Mouse (Mus musculus) adrenal gland, adult 18-20 months (tissue): Measurements from ENCODE around the gene Serpinb7. TPM values are rescaled to one million over a fixed set of nuclear protein-coding genes. Genes with fewer than 3 reads are reported as not detected.
A peak's percentile ranks its signal among the peaks of the same experiment; 100 is the strongest.

Experiments
- DNase-seq, 2 experiments: peaks; one replicate each; pipeline ENCODE4 v3.0.0; 2021 to 2022; ENCODE audit warnings: low spot score in 2 of 2
- long read RNA-seq, 2 experiments: library from polyadenylated mRNA; stranded (forward); transcript quantifications; one replicate each; pipeline ENCODE4 v2.0.0; 2021
- total RNA-seq, 2 experiments: library from RNA; stranded (reverse); gene quantifications; 1 replicate in 1 of 2; 2 replicates in 1 of 2; pipeline ENCODE4 v1.2.3; 2021

Serpinb7 gene
- not detected for total RNA-seq
- long read RNA-seq, experiment 1: 0 reads
- long read RNA-seq, experiment 2: 0 reads

DNA sequence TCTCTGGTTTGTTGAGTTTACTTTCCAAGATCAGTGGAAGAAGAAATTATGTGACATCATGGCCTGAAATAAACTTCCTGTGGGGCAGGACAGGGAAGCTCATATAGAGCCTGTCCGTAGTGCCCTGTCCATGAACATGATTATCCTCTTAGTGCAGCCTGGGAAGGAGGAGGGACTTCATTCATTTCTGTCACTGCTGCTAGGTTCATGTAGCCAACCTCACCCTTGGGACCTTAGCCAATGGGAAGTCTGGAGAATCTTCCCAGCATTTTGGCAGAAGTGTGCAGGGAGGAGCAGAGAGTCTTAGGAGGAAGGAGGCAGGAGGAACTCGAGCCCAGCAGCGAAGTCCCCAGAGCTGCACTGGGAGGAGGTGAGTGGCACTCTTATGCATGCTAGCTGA lies at the start of gene Serpinb7:
Gene Serpinb7 (plus strand): TSS at position 301 of the 400 bp plus-strand sequence.
- DNase-seq: no peak

DNA sequence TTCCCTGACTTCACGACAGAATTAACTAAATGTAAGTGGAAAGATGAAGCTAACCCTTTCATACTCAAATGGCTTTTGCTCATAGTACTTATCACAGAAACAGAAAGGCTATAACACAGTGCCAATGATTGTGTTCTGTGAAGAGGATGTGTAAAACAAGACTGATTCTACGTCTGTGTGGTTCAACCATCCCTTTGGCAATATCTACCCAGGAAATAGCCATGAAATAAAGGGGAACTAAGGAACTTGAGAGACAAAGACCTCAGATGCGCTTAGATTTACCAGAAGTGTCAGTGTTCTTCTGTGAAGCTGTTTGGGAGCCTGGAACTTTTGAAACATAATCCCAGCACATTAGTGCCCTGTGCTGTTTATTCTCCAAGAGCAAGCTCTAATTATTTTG lies 49.1 kb upstream of the Serpinb7 start:
- no peak for DNase-seq

DNA sequence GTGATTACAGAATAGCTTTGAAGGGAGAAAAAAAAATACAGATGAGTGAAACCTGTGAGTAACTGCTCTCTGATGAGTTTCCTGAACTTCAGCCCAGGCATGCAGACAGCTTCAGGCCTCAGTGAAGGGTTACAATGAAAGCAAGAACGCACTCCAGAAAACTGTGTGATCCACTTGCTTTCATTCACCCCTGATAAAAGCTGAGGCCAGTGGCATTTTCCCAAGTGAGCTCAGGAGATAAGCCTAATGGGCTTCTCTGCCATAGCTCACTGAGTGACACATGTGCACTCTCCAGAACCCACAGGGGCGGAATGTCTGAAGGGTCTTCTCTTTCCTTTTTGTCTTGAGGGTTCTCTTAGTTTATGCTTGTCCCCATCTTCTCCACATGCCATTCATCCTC lies 48.3 kb upstream of the Serpinb7 start:
- DNase-seq: no peak

DNA sequence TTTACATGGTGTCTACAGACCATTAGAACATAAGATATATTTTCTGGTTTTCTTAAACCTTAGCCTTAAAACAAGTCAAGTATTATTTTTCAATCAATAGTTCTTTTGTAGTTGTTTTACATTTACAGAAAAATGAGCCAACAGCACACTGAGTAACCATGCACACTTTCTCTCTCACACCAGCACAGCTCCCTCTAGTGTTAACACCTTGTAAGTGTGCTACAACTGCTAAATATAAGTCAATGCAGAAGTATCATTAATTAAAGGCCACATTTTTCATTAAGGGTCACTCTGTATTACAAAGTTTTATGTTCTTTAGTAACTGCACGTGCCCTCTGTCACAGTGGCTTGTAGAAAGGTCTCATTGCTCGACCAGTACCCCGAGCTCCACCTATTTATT lies 46.4 kb upstream of the Serpinb7 start:
- DNase-seq: no peak

DNA sequence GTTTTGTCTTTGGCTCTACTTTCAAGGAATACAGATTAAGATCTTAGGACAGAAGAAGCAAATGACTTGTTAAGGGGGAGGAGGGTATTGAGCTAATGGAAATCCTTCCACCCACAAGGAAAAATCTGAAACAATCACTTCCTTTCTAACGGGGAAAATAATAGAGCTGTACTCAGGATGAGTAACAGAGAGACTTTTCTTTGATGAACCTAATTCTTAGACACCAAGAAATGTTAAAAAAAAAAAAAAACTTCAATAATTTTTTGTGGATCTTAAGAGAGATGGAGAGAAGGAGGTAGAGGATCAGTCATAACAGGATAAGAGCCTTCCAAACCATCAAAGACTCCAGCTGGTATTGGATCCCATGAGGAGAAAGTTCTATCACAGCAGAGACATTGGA lies 38.6 kb upstream of the Serpinb7 start, which contains the start of gene Serpinb11:
Gene Serpinb11 (plus strand): TSS at position 301 of the 400 bp plus-strand sequence.
- no peak for DNase-seq

DNA sequence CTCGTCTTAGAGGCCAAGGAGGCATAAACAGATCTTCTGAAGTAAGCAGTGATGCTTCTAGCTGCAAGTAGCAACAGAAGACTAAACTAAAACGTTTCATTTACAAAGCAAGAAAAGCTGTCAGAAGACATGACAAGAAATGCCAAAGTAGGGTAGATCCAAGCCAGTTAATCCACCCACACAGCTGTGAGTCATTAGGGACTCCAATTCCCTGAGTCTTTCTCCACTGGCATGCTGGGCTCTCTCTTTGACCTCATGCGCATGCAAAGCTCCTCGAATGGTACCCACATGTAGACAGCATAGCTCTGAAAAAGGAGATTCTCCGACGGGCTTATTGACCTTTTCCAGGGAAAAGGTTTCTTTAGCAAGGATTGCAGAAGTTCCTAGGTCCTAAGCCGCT lies 33.5 kb upstream of the Serpinb7 start:
- no peak for DNase-seq

DNA sequence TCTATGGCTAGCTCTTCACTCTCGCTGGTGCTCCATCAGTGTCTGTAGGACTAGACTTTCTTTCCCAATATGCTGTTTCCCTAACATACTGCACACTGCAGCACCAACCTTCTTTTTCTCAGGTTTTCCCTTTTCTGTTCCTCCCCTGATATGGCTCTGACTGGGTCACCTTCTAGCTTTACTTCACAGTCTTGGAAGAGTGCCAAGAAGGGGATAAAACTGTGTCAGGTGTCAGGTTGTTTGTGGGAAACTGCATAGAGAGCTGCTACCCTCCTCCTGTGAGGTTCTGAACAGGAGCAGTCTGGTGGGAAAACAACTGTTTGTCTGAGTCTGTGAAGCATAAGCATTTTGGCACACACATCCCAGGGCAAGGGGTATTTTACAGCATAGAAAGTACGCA lies 30.5 kb upstream of the Serpinb7 start:
- DNase-seq: no peak

DNA sequence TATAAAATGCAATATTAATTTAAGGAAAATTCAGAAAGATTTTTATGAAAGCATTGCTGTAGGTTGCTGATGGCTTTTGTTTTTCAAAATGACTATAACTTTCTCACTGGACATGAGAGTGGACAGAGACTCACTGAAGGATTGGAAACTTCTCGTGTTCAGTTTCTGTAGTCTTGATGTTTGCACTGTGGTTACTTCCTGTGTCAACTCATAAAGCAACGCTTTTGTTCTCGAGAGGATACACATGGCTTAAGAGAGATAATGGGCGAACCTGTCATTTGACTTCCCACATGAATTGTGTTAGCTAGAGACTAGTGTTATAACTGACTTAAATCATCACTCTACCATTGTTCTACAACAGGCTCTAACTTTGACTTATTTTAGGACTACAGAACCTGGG lies 22.5 kb upstream of the Serpinb7 start:
- DNase-seq: no peak

DNA sequence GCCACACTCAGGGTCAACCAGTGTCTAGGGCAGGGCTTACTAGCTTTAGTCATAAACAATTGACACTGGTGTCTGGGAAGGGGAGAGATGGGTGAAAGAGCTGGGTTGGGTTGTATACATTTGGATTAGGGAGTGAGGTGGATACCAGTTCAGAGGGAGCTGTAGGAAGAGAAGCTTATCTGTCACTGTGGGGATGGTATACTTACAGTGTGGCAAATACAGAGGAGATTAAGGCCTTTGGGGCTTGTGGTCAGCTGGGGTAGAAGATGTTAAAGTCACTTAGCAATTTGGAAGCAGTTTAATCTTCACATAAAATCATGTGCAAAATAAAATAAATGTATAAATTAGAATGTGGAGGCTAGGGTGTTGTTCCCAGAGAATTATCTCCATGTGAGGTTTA lies 21.1 kb upstream of the Serpinb7 start:
- no peak for DNase-seq

DNA sequence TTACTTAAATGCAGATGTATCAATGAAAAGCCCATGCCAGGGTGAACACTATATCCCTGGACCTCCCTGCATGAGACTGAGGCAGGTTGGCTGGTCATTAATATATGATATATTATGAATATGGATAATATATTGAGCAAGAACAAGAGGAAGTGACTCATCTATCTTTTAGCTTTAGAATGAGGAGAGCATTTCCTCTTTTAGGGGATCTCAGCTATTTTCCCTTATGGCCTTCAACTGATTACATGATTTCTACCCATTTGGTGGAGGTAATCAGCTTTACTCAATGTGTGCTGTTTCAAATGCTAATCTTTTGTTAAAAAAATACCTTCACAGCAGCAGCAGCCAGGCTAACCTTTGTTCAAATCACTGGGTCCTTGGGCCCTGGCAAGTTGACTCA lies 18.0 kb upstream of the Serpinb7 start:
- no peak for DNase-seq

DNA sequence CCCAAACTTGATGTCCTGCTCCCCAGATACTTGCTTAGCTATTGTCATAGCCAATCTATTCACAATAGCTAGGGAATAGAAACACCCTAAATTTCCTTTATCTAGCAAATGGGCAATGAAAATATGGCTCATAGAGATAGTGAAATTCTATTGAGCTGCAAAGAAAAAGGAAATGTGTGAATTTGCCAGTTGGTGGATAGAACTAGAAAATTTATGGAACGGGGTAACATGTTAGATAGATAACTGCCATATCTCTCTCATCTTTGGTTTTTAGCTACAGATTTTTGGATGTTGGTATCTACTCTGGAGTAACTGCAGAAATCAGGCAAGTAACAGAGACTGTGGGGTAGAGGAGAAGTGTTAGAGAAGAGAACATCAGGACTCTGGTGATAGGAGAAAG lies 17.1 kb upstream of the Serpinb7 start:
- DNase-seq: no peak

DNA sequence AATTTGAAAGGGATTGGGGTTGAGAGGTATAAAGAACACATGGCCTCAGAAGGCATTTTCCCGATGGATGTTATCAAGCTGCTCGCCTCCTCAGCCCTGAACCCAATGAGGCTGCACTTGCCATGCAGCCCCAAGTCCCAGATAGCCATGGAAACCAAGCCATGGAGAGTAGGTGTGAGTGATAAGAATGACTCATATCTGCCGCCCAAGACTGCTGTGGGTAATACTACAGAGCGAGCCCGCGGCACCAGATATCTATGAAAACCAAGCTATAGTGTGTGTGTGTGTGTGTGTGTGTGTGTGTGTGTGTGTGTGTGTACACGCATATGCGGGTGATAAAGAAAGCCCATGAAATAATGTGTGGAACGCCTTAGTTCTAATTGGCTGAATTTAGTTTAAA lies 14.9 kb upstream of the Serpinb7 start:
- DNase-seq: no peak

DNA sequence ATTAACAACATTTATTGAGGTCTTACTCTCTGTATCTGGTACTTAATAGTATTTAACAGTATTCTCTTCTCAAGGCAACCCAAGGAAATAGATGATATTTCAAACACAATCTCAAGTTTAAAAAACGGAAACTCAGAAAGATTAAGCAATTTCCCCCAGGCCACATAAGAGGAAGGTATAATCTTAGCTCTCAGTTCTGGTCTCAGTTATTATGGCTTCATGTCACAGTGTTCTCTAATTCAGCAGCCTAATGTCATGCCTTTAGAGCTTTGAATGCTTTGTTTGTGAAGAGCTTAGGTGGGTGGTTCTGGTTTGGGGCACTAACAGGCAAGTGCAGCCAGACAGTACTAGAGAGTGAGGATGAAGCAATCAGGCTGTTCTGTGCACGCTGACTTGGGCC lies 9.7 kb upstream of the Serpinb7 start:
- DNase-seq: no peak

DNA sequence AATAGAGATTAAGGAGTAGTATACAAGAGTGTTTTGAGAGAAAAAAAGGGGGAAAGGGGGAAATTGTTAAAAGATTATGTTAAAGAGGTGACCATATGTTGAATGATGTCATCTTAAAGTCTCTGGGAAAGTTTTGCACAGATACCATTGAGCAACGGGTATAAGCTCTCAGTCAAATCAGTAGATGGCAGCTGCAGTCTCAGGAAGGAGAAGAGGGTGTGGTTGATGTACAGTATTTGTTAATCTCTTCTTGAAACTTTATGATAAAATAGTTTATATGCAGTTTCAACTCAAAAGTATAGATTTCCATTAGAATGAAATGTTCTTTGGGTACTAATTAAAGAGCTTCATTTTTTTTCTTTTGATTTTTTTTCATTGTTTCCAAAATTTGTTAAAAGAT lies 2.0 kb upstream of the Serpinb7 start:
- DNase-seq: no peak

DNA sequence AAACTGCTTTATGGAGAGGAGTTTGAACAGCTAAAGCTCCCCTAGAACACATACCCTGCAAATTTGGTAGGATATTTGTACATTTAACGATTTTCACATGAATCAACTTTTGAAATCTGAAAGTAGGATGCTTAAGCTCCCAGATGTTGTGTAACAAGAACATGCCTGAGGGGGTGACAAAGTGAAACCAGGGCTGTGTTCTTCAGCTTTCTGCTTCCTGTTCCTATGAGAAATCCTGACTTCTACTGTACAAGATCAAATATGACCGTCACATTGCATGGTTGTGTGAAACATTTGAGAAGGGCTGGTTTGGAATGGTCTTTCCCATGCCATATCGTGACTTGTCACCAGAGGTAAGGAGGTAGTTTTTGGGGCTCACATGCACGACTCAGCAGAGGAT lies 2.6 kb downstream of the Serpinb7 start:
- DNase-seq: no peak

DNA sequence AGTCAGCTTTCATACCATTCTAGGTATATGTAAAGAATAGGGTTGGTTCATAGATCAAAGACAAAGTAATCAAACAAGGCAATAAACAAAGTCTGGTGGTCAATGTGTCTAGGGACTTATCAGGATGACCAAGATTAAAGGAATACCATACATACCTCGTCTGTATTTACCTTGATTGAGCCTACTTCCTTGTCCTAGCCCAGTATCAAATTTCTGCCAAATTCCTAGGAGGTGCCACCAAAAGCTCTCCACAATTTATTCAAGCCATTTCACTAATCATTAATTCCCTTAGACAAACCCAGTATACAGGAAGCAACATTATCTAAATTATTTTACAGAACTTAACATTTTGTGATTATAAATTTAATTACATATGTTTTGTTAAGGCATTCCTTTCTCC lies 15.2 kb downstream of the Serpinb7 start:
- no peak for DNase-seq

DNA sequence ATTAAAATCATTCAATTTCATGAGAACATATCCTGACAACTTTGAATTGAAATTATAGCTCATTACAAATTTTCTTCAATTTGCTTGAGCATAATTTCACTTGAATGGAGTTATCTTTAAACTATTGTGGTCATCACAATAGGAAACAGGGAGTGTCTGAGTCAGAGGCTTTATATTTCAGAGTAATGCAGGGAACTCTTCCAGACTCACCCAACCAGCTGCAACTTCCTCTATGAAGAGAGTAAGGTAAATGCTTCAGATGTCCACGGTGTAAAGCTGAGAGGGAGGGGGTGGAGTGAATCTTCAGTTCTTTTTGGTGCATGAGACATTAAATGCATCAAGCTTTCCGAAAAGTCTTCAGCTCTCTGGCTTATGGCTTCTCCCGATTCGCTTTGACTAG lies 23.0 kb downstream of the Serpinb7 start:
- DNase-seq: no peak

DNA sequence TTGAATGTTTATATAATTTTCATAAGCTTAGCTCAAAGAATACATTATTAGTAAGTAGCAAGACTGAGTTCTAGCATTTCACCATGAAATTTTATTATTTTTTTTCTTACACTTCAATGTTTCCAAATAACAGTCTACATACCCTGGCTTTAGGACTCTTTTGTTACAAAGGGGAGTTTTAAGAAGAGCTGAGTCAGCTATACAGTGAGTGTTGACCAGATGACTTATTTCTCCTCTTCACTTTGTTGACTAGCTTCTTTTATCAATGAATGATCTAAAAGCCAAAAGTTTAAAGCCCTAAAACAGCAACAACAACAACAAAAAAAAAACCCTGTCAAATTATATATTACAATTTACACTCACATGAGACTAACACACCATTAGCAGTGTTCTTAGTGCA lies 31.8 kb downstream of the Serpinb7 start:
- no peak for DNase-seq

DNA sequence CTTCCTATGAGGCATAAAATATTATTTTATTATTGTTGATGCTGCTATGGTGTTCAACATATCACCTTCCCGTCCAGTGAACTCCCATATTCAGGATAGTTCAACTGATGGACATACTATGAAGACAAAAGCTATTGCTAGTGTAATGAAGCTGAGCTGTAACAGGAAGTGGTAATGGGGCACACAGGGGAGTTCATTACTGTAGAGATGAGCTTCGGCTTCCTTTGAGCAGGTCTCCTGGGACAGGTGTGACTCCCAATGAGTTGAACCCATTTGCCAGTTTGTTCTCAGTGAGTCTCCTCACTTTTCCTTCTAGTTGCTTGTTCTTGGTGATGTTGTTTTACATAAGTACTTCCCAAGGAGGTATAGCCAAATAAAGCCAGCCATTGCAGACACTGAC lies 36.1 kb downstream of the Serpinb7 start:
- no peak for DNase-seq

DNA sequence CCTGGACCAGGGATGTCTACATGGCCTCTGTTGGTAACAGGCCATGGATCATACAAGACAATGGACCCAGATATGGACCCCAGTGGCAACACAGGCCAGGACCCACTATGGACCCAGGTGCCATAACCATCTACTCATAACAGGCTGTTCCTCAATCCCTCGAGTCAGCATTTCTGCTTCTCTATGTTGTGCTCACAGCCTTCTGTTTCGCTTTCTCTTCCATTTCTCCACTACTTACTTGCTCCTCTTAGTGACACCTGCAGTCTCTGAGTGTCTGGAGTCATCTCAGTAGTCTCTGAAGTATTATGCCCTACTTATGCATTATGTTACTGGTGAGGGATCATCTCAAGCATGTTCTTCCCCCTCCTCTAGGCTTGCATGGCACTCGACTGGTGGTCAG lies 40.0 kb downstream of the Serpinb7 start:
- DNase-seq: no peak

DNA sequence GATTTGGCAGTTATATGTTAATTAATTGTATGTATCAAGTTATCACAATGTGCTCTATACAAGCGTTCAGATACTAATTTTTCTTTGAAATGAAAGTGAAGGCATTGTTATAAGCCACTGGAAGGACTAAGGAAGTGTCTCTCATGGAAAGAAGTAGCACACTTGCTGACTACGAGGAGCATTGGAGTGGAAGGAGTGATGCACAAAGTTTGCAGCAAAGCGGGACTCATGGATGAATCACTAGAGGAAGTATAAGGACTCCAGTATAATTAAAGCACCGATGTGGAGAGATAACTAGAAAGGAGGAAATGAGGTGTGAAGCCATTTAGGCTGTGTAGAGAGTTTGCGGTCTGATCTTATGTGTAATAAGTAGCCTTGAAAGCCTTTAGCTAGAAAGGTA lies 45.9 kb downstream of the Serpinb7 start:
- no peak for DNase-seq

DNA sequence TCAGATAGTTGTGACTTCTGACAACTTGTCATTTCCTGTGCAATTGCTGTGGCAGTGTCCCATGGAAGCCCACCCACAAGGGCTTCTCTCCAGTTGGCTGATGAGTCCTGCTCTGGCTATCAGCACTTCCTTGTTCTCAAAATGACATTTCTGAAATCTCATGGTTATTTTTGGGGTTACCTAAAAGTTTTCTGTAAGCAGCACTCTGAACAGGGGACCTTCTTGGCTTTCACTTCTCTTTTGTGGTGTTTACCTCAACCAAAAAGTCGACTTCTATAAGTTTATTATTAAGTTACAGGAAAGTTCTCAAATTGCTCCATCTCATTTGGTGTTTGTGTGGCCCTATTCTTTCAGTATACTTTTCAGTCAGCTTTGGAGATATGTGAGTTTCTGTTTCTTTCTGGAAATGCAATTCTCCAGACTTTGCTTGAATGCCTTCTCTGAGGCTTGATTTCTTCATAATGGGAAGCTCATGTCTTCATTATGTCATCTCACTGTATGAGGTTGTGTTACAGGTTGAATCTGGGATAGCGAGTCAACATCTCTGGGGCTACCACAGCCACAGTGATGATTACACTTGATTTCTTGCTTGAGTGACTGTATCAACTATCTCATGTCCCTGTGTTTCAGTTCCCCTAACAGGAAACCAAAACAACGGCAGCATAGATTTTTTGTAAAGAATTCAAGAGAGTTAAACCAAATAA lies 47.9 kb downstream of the Serpinb7 start:
- no peak for DNase-seq

DNA sequence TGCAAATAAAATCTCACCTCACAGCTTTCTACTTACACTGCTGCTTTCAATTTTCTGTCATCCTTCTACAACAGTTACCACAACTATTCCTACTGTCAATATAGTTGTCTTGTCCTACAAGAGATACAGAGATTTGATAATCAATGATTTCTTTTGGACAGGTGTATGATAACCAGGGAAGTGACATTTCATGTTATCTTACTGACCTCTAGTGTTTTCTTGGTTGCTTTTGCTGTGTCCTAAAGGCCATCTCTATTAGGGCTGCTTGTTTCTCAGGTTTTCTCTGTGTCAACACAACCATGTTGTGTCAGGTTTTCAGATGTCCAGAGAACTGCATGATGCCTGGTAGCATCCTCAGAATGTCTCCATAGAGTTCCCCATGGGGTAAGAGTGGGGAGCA lies 80.5 kb downstream of the Serpinb7 start:
- DNase-seq: no peak

DNA sequence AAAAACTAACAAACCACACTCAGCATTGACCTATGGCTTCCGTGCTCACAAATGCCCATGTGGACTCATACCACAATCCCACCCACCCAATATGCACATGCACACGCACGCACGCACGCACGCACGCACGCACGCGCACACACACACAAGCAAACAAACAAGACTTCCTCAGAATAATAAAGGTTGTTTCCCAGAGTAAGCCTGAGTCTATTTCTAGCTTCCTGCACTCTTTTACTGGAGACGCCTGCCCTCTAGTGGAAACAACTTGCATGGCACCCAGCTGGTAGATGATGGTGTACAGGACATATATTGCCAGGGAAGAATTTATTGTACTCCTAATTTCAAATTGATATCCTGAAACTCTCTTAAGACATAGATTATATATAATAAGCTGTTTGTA lies 82.0 kb downstream of the Serpinb7 start:
- DNase-seq: peak; percentile 58 to 68
